Mouse (Mus musculus) Patski (cell line): ENCODE measurements around the gene Nphp1. TPM values are rescaled to one million over a fixed set of nuclear protein-coding genes. Genes with fewer than 3 reads are reported as not detected.

Experiments used
- ATAC-seq: fragments of 100-300 bp; one replicate; pipeline ENCODE4 v1.8.0; 2021
- CTCF ChIA-PET: fragments of 350-600 bp; sonication (Branson Sonifier 250); formaldehyde crosslinking; loops from one replicate; lab custom pipeline; 2022; ENCODE audit warnings: inconsistent platforms; lab: Charles Lee
- POLR2A ChIA-PET: fragments of 350-600 bp; sonication (Branson Sonifier 250); formaldehyde crosslinking; loops from one replicate; lab custom pipeline; 2022; ENCODE audit warnings: antibody characterized with exemption, inconsistent platforms; lab: Charles Lee
- DNase-seq: peaks from one replicate; pipeline ENCODE4 v3.0.0-alpha.2; 2011; ENCODE audit warnings: low read depth, low spot score
- H3K27me3 ChIP-seq: fragments of 371-371 bp; one replicate; pipeline ENCODE4 v1.5.1; 2021
- CTCF ChIP-seq: fragments of 100-300 bp; IDR thresholded peaks from one replicate; pipeline ENCODE4 v1.5.1; 2021
- in situ Hi-C: fragments of 300-500 bp; cut with MboI; formaldehyde crosslinking; loops from 3 replicates; pipeline ENCODE4 v1.11.1; 2018; ENCODE audit warnings: low pct_unique_long_range_greater_than_20kb, mixed read lengths
- polyA plus RNA-seq: library from polyadenylated mRNA; unstranded; gene quantifications from one replicate; pipeline ENCODE4 v1.2.3, GENCODE M21; 2021

Gene Nphp1
- polyA plus RNA-seq, 1 experiment from 2014 or later = 58.5 TPM

DNA sequence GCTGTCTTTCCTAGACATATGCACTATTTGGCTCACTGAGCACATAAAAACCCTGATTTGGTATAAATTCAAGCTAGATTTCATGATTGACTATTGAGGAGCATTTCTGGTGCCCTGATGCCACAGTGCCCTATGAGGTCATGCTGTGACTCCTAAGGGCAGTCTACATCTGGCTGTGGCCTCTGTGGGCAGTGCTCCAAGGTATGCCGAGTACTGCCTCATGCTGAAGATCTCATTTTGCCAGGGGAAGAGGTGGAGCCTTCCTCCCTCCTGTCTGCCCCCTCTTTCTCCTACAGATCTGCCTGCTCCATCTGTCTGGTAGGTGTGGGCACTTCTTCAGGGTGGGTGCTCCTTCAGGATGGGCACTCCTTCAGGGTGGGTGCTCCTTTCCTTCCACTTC, 39.3 kb downstream of the Nphp1 start:
- no peaks in the 10 kb centered on the region for H3K27me3 ChIP-seq
- ATAC-seq (no peak), DNase-seq (no peak)
- TF ChIP-seq CTCF = no peak
- CTCF ChIA-PET = no interaction called here
- POLR2A ChIA-PET = no interaction called here
- in situ Hi-C loops = no loop called here

DNA sequence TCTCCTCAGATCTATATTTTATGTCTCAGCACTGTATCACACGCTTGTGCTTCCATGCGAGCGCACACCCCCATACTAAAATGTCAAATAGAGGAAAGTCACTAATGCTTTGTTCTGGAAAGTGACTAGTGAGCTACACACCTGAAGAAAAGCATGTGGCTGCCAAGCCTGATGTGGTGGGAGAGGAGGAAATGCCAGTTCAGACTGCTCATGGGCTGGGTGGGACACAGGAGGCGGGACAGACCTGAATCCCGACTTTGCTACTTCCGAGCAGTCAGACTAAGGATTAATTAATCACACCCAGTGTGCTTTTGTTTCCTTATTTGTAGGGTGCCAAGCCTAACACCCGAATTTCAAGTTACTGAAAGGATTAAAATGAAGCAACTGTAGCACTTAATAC, 40.4 kb downstream of the Nphp1 start:
- CTCF ChIA-PET = no interaction called here
- in situ Hi-C loops = no loop called here
- POLR2A ChIA-PET = interaction anchor here (0.7 kb wide), 1 partner anchor 81 kb away, joined by 5 read pairs; no protein-coding TSS in a partner anchor

DNA sequence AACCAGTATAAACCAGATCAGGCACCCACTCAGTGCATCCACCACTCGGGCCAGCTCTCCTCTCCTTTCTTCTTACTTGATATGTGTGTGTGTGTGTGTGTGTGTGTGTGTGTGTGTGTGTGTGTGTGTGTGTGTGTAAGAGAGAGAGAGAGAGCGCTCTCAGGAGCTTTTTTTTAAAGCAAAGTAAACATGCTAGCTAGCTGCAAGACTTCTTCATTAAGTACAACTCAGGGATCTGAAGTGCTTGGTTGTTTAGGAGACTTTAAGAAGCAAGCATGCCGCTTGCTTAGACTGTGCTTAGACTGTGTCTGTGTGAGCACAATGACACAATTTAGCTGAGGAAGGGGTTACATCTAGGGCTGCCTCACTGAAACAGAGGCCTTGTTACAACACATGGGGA, 46.1 kb downstream of the Nphp1 start:
- POLR2A ChIA-PET = no interaction called here
- no peak for DNase-seq
- in situ Hi-C loops = no loop called here
- no peaks in the 10 kb centered on the region for H3K27me3 ChIP-seq
- no peak for ATAC-seq
- TF ChIP-seq CTCF = no peak
- CTCF ChIA-PET = interaction anchor here (1.3 kb wide), 1 partner anchor 9 kb away, joined by 4 read pairs; no protein-coding TSS in a partner anchor

More for the DNA sequence above, 40.4 kb downstream of the Nphp1 start:
- TF ChIP-seq CTCF = no peak
- ATAC-seq (no peak), DNase-seq (no peak)
- no peaks in the 10 kb centered on the region for H3K27me3 ChIP-seq

DNA sequence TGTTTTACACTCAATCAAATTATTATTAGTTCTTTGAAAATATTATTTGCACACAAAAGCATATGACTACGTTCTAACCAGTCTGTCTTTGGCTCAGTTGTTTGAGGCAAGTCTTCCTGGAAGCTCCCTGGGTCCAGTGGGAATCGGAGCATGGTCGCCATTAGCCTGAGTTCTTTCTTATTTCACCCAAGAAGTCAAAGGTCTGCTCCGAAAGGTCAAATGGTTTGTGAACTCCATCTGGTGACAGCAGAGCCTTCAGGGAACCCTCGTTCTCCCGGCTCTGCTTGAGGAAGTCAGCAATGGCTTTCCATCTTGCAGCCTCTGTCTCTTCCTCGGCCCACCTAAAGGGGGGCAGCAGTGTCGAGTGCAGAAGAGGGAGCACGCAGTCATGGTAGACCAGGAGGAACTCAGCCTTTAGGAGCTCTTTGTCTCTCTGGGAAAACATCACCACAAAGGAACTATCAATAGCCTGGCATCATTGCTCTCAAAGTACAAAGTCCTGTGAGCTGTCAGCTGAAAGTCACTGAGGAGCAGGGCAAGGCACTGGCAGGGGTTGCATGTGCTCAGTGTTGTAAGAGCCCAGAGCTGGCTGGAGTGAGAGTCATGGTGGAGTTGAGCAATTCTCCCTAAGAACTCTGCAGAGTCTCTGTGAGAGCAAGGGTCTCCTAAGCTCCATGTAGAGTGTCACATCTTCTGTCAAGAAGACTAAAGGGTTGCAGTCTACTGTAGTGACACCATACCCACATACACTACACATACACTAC, 47.8 kb downstream of the Nphp1 start:
- in situ Hi-C loops = no loop called here
- CTCF ChIA-PET = no interaction called here
- TF ChIP-seq CTCF = no peak
- ATAC-seq (no peak), DNase-seq (no peak)
- POLR2A ChIA-PET = no interaction called here
- H3K27me3 ChIP-seq = no peaks in the 10 kb centered on the region

DNA sequence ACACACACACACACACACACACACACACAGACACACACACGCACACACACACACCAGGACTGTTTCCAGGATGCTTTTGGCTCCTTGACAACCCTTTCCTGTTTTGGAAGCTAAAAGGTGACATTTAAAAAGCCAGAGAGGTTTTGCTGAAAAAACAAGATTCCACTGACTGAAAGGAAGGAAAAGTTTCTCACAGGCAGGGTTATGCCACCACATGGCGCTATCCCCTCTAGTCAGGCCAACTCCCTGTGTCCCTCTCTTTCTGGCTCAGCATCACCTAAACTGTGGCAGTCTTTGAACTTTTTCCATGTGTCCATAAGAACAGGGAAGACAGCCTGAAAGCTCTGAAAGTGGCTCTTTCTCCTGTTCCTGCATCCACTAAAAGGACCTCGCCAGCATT, 50.8 kb downstream of the Nphp1 start:
- ATAC-seq (no peak), DNase-seq (no peak)
- POLR2A ChIA-PET = interaction anchor here (0.7 kb wide), 1 partner anchor 151 kb away, joined by 3 read pairs; the partner anchor contains the start of genes Mrps5 and Zfp661
- TF ChIP-seq CTCF = no peak
- in situ Hi-C loops = no loop called here
- no peaks in the 10 kb centered on the region for H3K27me3 ChIP-seq
- CTCF ChIA-PET = no interaction called here

DNA sequence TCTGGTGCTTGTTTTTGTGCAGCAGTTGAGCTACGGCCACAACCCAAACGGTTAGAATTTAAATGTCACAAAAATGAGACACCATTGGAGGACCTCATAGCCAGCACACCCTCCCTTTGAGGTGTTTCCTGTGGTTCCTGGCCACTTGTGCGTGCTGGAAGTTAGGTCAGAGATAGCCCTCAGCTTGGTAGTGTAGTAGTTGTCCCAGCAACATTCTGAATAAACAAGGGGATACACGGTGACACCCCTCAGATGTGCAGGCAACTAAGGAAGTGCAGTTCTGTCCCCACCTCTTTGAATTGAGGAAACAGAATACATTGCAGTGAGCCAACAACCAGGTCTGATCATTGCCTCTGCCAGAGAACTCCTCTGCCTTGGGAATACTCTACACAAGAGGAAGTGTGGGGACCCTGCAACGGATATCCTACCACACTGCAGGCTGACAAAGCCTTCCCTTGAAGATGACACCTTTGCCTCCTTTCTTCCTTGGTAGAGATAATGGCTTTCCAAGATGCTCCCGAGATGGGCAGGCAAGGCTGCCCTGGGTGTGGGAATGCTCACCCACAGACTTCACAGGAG, 52.0 kb downstream of the Nphp1 start:
- DNase-seq (no peak), ATAC-seq (no peak)
- ChIA-PET CTCF (no interaction called here), POLR2A (no interaction called here)
- H3K27me3 ChIP-seq = no peaks in the 10 kb centered on the region
- no peak for TF ChIP-seq CTCF
- in situ Hi-C loops = no loop called here

DNA sequence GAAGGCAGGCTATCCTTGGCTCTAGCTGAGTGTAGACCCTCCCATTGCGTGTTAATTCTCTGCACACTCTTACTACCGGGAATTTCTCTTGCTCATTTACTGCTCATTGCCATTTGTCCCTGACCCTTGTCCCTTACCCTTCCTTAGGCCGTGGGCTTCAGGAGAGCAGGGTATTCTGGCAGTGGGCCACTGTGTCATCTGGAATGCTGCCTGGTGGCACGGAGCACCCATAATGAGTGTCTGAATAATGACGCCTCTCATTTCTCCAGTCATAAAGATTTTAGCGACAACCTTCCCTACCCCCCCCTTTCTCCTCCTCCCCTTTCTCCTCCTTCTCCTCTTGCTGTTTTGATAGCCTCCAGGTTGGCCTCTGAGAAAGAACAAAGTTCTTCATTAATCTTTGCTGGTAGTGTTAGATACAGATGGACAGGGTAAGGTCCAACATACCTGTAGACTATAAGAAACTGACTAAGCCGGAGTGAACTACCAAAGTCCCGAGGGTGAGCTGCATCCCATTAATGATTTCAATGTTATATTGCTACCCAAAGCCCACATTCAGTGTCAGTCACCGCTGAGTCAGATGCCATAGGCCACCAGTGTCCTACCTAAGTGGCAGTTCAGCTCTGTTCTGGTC, 53.1 kb downstream of the Nphp1 start:
- in situ Hi-C loops = no loop called here
- CTCF ChIA-PET = no interaction called here
- DNase-seq = no peak
- ATAC-seq = no peak
- H3K27me3 ChIP-seq = no peaks in the 10 kb centered on the region
- POLR2A ChIA-PET = no interaction called here
- TF ChIP-seq CTCF = no peak

DNA sequence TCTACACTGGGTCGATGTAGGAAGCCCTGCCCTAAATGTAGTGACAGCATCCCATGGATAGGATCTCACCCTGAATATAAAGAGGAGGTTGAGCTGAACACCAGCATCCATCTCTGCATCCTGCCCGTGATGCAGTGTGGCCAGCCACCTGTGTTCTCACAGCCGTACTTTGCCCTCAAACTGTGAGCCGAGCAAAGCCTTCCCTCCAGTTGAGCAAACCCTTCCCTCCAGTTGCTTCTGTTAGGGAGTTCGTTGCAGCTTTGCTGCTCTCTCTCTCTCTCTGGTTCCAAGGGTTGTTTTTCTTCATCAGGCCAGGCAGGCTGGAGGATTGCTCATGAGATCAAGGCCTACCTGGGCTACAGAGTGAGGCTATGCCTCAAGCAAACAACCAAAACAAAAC, 53.8 kb downstream of the Nphp1 start:
- ATAC-seq = no peak
- ChIA-PET CTCF (interaction anchor here (1.3 kb wide), 1 partner anchor 8 kb away, joined by 4 read pairs; no protein-coding TSS in a partner anchor), POLR2A (no interaction called here)
- no peak for DNase-seq
- no peak for TF ChIP-seq CTCF
- in situ Hi-C loops = no loop called here
- no peaks in the 10 kb centered on the region for H3K27me3 ChIP-seq

DNA sequence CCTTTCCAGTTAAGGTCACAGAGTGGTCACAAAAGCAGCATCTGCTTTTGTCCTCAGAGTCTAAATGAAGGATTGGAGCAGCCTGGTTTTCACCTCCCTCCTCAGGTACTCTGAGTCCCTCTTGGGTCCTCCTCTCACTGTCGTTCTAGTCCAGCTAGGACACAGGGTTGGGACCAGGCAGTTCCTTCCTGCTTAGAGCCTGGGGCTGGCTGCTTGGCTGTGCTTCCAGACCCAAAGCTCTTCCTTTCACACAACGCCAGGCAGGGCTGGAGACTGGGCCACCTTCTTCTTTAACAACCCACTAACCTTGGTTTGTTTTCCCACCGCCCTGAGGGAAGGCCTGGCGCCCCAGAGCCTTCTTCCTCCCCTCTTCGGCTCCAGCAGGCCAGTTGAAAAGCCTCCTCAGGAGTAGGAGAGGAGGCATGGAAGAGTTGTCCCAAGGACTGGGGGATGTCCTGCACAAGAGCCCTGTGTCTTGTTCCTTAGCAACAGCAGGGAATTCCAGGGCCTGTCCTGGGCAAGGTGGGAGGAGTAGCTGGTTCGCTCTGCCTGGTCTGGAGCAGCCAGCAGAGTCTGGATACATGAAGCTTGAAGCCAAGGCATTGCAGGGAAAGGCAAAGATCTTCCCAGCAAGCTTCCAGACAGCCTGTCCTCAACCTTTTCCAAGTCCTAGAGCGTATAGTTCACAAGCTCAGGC, 58.2 kb downstream of the Nphp1 start:
- in situ Hi-C loops = no loop called here
- no peak for DNase-seq
- TF ChIP-seq CTCF = no peak
- no peak for ATAC-seq
- no peaks in the 10 kb centered on the region for H3K27me3 ChIP-seq
- POLR2A ChIA-PET = no interaction called here
- CTCF ChIA-PET = no interaction called here

DNA sequence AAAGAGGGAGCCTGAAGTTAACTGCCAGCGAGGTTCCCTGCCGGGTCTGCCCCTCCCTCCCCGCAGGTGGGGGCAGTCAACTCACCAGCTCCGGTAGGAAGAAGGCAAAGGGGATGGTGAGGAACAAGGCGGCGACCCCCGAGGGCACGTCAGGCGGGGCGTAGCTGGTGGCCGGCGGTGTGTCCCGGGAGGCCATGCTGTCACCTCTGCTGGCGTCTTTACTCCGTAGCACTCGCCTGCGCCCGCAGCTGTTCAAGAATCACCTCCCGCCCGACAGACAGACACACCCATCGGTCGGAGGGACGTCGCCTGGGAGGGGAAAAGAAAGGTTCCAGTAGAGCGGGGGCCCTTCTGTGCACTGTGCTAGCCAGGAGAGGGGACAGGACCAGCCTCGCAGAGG, 59.0 kb downstream of the Nphp1 start, which contains the start of gene Mall:
Mall (minus strand) TSS at position 262 of the 400 bp plus-strand sequence.
- ChIA-PET CTCF (no interaction called here), POLR2A (no interaction called here)
- DNase-seq (no peak), ATAC-seq (no peak)
- TF ChIP-seq CTCF = no peak
- in situ Hi-C loops = no loop called here
- no peaks in the 10 kb centered on the region for H3K27me3 ChIP-seq
